Mouse (Mus musculus): ENCODE measurements around the gene Copz2. TPM values are rescaled to one million over a fixed set of nuclear protein-coding genes. Genes with fewer than 3 reads are reported as not detected.

Copz2 gene
- polyA plus RNA-seq, 1 experiment from 2014 or later: 115 TPM

DNA sequence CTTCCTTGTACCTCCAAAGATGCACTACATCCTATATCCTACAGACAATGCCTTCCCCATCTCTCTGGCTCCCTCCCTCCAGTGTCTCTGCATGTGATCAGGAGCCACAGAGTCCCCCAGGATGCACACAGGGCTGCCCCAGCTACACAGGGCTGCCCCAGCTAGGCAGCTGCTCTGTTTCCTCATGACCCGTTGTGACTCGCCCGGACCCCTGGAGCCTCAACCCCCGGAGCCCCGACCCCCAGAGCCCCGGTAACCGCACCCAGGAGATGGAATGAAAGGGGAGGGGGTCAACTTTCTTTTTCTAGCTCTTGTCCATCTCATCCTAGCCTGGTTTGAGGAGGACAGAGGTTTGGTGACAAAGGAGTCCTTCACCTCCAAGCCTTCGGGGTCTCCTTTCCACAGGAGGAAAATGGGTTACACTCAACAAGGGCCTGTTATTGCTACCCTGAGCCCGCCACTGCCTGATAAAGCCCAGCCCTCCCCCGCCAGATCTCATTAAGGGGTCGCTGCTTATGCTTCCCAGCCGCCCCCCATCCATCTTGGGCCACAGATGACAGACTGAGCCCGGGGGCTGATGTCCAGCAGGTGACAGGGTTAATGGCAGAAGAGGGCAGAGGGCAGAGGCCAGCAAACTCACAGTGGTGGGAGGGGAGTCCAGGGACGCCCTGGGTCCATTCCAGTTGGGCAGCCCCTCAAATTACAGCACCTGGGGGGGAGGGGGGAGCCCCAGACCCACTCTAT is 42.3 kb downstream of the Copz2 start:
- Histone ChIP-seq H3K9ac (replicated peaks; ENCODE audit: low read length) (no peak overlapping the region), H3K36me3 (ENCODE audit: insufficient read depth, low read length) (no peaks in the 10 kb centered on the region), H3K4me2 (replicated peaks; ENCODE audit: low read depth, low read length) (no peak overlapping the region), H3K4me1 (ENCODE audit: insufficient read depth, low read length) (peaks cover 7% of the 10 kb centered on the region; the same call in 1 of the 2 replicates), H3K27ac (ENCODE audit: low read length) (no peak overlapping the region), H3K27me3 (ENCODE audit: insufficient read depth, low read length) (no peaks in the 10 kb centered on the region), H3K9me3 (ENCODE audit: low read length) (no peaks in the 10 kb centered on the region), H3K4me3 (ENCODE audit: low read length) (no peak overlapping the region)
- 29% methylated on average over 14 of the region's 14 CpGs for WGBS
- ATAC-seq (ENCODE audit: low FRiP score, low TSS enrichment): no peak

DNA sequence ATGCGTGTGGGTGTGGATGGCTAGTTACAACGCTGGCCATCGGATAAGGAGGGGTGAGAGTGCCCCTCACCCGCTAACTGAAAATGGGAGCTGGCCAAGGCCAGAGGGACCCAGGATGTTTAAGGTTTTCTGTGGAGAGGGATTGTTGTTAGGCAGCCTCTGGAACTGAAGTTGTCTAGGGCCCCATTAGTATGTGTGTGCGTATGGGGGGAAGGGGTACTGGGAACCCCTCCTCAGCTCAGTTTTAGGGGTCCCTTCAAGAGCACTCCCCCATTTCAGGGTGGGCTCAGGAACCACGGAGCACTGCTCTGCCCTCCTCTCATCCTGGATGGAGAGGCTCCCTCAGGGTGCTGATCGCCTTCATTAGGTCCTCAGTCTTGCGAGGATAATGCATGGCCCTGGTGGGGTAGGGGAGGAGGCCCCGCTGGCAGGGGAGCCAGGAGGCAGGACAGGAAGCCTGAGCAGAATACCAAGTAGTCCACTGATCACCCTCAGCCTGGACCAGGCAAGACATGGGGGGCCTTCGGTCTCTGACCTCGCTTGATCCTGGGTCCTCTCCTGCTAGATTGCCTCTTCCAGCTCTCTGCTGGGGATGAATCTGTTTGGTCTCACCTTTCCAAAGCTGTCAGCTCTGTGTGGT is 43.7 kb downstream of the Copz2 start:
- H3K36me3 ChIP-seq (ENCODE audit: insufficient read depth, low read length): no peaks in the 10 kb centered on the region
- WGBS: 37% methylated on average over 11 of the region's 11 CpGs
- ATAC-seq (ENCODE audit: low FRiP score, low TSS enrichment): 0 out of 2 replicates have a peak, but pooled peaks have one; percentile 9
- H3K4me1 ChIP-seq (ENCODE audit: insufficient read depth, low read length): peaks cover 7% of the 10 kb centered on the region; the same call in 1 of the 2 replicates
- no peak overlapping the region for H3K27ac ChIP-seq (ENCODE audit: low read length)
- H3K9ac ChIP-seq (replicated peaks; ENCODE audit: low read length): no peak overlapping the region
- H3K9me3 ChIP-seq (ENCODE audit: low read length): no peaks in the 10 kb centered on the region
- H3K4me3 ChIP-seq (ENCODE audit: low read length): no peak overlapping the region
- no peak overlapping the region for H3K4me2 ChIP-seq (replicated peaks; ENCODE audit: low read depth, low read length)
- no peaks in the 10 kb centered on the region for H3K27me3 ChIP-seq (ENCODE audit: insufficient read depth, low read length)

DNA sequence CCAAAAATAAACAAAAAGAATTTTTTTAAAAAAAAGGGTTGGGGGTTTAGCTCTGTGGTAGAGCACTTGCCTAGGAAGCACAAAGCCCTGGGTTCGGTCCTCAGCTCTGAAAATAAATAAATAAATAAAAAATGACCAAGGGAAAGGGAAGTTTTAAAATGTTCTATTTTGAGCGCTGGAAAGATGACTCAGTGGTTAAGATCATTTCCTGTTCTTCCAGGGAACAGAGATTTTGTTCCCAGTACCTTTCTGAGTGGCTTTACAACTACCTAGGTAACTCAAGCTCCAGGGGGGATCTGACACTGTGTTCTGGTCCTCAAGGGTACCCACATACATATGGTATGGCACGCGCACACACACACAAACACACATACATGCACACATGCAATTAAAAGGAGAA is 46.2 kb downstream of the Copz2 start:
- Histone ChIP-seq H3K27ac (ENCODE audit: low read length) (no peak overlapping the region), H3K4me1 (ENCODE audit: insufficient read depth, low read length) (peaks cover 16% of the 10 kb centered on the region), H3K4me2 (replicated peaks; ENCODE audit: low read depth, low read length) (no peak overlapping the region), H3K9me3 (ENCODE audit: low read length) (no peaks in the 10 kb centered on the region), H3K27me3 (ENCODE audit: insufficient read depth, low read length) (no peaks in the 10 kb centered on the region), H3K4me3 (ENCODE audit: low read length) (no peak overlapping the region), H3K9ac (replicated peaks; ENCODE audit: low read length) (no peak overlapping the region), H3K36me3 (ENCODE audit: insufficient read depth, low read length) (no peaks in the 10 kb centered on the region)
- ATAC-seq (ENCODE audit: low FRiP score, low TSS enrichment): no peak
- 76% methylated on average over 4 of the region's 4 CpGs for WGBS

DNA sequence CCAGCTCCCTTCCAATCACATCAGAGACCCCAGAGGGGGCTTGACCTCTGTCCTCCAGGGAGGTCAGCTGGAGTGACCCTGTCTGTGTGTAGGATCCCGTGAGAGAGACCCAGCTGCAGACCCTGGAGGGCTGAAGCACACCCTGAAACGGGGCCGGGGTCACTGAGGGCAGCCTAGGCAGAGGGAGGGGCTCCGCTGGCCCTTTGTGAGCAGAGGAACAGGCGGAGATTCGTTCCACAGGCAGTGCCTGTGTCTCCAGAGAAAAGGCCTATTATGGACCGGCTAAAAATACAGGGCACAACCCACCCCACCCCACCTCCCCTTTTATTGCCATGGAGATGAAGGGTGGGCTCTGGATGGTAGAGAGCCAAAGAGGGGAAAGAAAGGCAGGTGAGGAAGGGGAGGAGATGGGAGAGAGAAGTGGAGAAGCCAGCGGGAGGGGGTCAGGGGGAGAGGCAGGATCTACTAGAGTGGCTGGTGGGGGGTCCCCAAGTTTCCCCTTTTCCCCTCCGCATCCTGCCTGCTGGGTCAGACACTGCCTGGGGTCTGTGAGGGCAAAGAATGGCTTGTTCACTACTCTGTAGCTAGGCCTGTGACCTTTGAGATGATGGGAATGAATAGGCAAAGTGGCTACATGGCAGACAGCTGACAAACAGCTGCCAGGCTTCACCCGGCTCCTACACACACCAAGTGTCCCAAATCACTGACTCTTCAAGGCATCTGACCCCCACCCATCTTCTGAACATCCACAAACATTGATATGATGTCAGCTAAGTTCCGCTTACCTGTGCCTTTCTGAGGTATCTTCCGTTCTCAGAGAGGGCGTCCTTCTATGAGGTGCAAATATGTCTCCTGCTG is 50.0 kb downstream of the Copz2 start:
- H3K9ac ChIP-seq (replicated peaks; ENCODE audit: low read length): no peak overlapping the region
- no peak overlapping the region for H3K4me3 ChIP-seq (ENCODE audit: low read length)
- no peak overlapping the region for H3K27ac ChIP-seq (ENCODE audit: low read length)
- peaks cover 26% of the 10 kb centered on the region for H3K4me1 ChIP-seq (ENCODE audit: insufficient read depth, low read length)
- no peaks in the 10 kb centered on the region for H3K9me3 ChIP-seq (ENCODE audit: low read length)
- no peaks in the 10 kb centered on the region for H3K36me3 ChIP-seq (ENCODE audit: insufficient read depth, low read length)
- ATAC-seq (ENCODE audit: low FRiP score, low TSS enrichment): no peak
- 44% methylated on average over 13 of the region's 13 CpGs for WGBS
- H3K27me3 ChIP-seq (ENCODE audit: insufficient read depth, low read length): no peaks in the 10 kb centered on the region
- no peak overlapping the region for H3K4me2 ChIP-seq (replicated peaks; ENCODE audit: low read depth, low read length)

DNA sequence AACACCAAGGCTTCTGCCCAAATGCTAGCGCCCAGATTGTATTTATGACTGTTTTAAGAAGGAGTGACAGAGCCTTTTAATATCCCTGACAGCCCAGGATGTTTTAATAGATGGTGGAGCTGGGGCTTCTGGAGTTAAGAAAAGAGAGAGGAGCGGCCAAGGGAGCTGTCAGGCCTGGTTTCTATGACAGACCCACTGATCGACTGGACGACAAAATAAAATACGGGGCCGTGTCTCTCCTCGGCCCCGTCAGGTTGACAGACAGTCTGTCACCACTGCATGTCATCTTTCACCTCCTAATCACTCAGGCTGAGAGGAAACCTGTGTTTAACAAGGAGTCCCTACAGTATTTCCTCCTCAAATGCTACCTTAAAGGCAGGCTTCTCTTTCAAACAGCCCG is 51.7 kb downstream of the Copz2 start:
- no peak for ATAC-seq (ENCODE audit: low FRiP score, low TSS enrichment)
- no peaks in the 10 kb centered on the region for H3K9me3 ChIP-seq (ENCODE audit: low read length)
- WGBS: 54% methylated on average over 9 of the region's 9 CpGs
- H3K36me3 ChIP-seq (ENCODE audit: insufficient read depth, low read length): no peaks in the 10 kb centered on the region
- H3K4me3 ChIP-seq (ENCODE audit: low read length): no peak overlapping the region
- no peak overlapping the region for H3K4me2 ChIP-seq (replicated peaks; ENCODE audit: low read depth, low read length)
- H3K9ac ChIP-seq (replicated peaks; ENCODE audit: low read length): no peak overlapping the region
- H3K27ac ChIP-seq (ENCODE audit: low read length): no peak overlapping the region
- H3K4me1 ChIP-seq (ENCODE audit: insufficient read depth, low read length): peaks cover 26% of the 10 kb centered on the region
- H3K27me3 ChIP-seq (ENCODE audit: insufficient read depth, low read length): no peaks in the 10 kb centered on the region

DNA sequence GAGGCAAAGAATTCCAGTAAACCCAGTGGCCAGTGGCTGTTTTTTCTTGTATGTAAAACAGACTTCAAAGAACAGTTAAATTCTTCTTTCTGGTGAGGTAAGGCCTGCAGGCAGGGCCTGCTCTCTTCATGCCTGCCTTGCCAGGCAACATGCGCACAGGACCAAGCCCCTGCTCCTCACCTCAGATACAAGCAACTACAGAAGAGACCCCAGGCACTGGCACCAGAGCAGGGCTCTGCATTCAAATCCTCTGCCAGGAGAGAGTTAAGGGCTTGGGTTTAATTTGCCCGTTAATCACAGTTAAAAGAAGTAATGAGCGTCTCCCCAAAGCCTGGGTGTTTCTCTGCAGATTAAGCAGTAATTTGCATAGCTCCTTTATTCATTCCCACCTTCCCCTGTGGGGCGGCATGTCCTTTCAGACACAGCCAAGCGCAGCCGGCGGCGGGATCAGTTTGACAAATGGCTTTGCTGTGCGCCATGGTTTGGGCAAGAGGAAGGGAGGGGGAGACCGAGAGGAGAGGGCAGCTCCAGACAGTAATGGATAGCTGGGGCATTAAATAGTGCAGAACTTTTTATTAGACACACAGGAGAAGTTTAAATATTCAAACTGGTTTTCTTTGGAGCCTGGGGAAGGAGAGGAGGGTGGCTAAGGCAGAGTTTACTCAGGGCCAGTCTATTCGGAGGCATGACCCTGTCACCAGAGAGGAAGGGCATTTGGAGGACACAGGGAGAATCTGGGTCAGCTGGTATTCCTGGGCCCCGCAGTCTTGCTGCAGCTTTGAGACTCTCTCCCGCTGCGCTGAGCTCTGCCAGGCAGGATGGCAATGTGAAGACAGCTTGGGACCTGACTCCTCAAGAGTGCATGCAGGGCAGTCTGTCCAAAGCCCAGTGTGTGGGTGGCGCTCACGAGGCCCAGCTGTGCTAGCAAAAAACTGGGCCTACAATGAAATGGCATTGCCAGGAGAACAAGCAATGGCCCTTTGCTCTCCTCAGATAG is 53.3 kb downstream of the Copz2 start:
- peak overlapping the region; percentile 57 for H3K27ac ChIP-seq (ENCODE audit: low read length)
- H3K27me3 ChIP-seq (ENCODE audit: insufficient read depth, low read length): no peaks in the 10 kb centered on the region
- no peak overlapping the region for H3K4me3 ChIP-seq (ENCODE audit: low read length)
- H3K4me2 ChIP-seq (replicated peaks; ENCODE audit: low read depth, low read length): 0 out of 2 replicates have a peak overlapping the region, but pooled peaks have one; percentile 12
- H3K9ac ChIP-seq (replicated peaks; ENCODE audit: low read length): peak overlapping the region; percentile 44
- H3K4me1 ChIP-seq (ENCODE audit: insufficient read depth, low read length): peaks cover 30% of the 10 kb centered on the region
- peaks cover 9% of the 10 kb centered on the region; the same call in 1 of the 2 replicates for H3K36me3 ChIP-seq (ENCODE audit: insufficient read depth, low read length)
- ATAC-seq (ENCODE audit: low FRiP score, low TSS enrichment): peak; percentile 43
- WGBS: 12% methylated on average over 16 of the region's 16 CpGs
- H3K9me3 ChIP-seq (ENCODE audit: low read length): no peaks in the 10 kb centered on the region

DNA sequence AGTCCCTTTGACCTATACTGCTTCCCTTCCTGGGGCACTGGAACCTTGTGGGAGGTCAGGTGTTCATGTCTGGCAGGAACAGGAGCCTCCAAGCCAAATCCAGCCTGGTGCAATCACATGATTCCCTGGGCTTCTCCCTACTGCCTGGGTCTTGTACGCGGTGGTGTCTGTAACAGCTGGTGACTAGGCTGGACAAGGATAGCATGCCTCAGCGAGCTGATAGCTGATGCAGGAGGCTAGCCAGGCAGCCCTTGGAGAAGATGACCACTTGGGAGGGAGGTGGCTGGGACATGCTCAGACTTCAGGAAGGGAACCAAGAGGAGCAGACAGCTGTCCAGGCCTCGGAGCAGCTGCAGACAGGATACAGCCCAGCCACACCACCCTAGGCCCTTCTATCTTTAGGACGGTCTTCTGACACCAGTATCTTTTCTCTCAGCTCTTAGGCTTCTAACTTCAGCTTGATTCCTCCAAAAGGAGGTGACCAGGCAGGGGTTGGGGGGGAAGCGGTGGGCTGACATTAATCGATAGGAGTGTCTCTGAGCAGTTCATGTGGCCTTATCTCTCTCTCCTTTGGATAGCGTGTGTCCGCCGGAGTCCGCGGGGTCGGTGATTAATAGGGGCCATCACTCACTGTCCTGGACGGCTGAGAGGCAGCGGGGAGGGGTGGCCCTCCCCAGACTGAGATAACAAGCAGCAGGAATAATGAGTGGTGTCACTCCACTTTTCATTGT is 56.9 kb downstream of the Copz2 start:
- Histone ChIP-seq H3K4me3 (ENCODE audit: low read length) (no peak overlapping the region), H3K4me1 (ENCODE audit: insufficient read depth, low read length) (peaks cover 21% of the 10 kb centered on the region), H3K36me3 (ENCODE audit: insufficient read depth, low read length) (peaks cover 30% of the 10 kb centered on the region), H3K27me3 (ENCODE audit: insufficient read depth, low read length) (no peaks in the 10 kb centered on the region), H3K9me3 (ENCODE audit: low read length) (no peaks in the 10 kb centered on the region), H3K9ac (replicated peaks; ENCODE audit: low read length) (no peak overlapping the region), H3K27ac (ENCODE audit: low read length) (no peak overlapping the region), H3K4me2 (replicated peaks; ENCODE audit: low read depth, low read length) (no peak overlapping the region)
- ATAC-seq (ENCODE audit: low FRiP score, low TSS enrichment): no peak
- WGBS: 37% methylated on average over 15 of the region's 15 CpGs

DNA sequence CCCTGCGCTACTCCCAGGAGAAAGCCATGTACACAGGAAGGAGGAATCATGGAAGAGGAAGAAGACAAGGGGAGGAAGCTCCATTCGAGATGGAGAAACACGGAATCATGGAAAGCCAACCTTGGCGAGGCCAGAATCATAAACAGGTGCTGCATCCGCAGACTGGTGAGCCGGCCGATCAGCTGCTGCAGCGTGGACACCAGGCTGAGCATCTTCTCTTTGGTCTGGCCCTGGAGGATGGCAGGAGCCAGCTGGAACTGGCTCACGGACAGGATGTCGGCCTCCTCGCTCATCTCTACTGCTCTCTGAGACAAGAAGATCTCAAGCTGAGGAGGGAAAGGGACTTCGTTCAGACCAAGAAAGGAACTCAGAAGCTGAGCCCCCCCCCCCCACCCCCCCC is 58.9 kb downstream of the Copz2 start:
- no peak for ATAC-seq (ENCODE audit: low FRiP score, low TSS enrichment)
- 90% methylated on average over 12 of the region's 12 CpGs for WGBS

More for the DNA sequence above, 58.9 kb downstream of the Copz2 start:
- Histone ChIP-seq H3K27me3 (ENCODE audit: insufficient read depth, low read length) (no peaks in the 10 kb centered on the region), H3K9ac (replicated peaks; ENCODE audit: low read length) (no peak overlapping the region), H3K27ac (ENCODE audit: low read length) (no peak overlapping the region), H3K4me3 (ENCODE audit: low read length) (no peak overlapping the region), H3K9me3 (ENCODE audit: low read length) (no peaks in the 10 kb centered on the region), H3K4me2 (replicated peaks; ENCODE audit: low read depth, low read length) (no peak overlapping the region), H3K36me3 (ENCODE audit: insufficient read depth, low read length) (peaks cover 34% of the 10 kb centered on the region), H3K4me1 (ENCODE audit: insufficient read depth, low read length) (peaks cover 6% of the 10 kb centered on the region)
